Mouse (Mus musculus) thymus, adult 2 months (tissue): Measurements from ENCODE around the gene Aco2. TPM values are rescaled to one million over a fixed set of nuclear protein-coding genes. Genes with fewer than 3 reads are reported as not detected.

Experiments
- DNase-seq: peaks from one replicate; pipeline ENCODE4 v3.0.0; 2021
- H3K27ac ChIP-seq: fragments of 200-500 bp; 2 replicates; pipeline ENCODE4 v1.5.1; 2012; ENCODE audit warnings: low read length, control low read depth; ENCODE audit not compliant: control insufficient read depth, insufficient read depth
- H3K27me3 ChIP-seq: fragments of 200-500 bp; 2 replicates; pipeline ENCODE4 v1.6.1; 2012; ENCODE audit warnings: mild to moderate bottlenecking, low read length, moderate library complexity, mixed read lengths; ENCODE audit not compliant: control insufficient read depth, insufficient read depth
- H3K36me3 ChIP-seq: fragments of 200-500 bp; 2 replicates; pipeline ENCODE4 v1.6.1; 2012; ENCODE audit warnings: mild to moderate bottlenecking, low read length, moderate library complexity; ENCODE audit not compliant: control insufficient read depth, insufficient read depth
- H3K4me1 ChIP-seq: fragments of 200-500 bp; replicated peaks from 2 replicates; pipeline ENCODE4 v1.6.1; 2012; ENCODE audit warnings: low read length; ENCODE audit not compliant: control insufficient read depth, insufficient read depth
- H3K4me3 ChIP-seq: fragments of 200-500 bp; 2 replicates; pipeline ENCODE4 v1.5.1; 2012; ENCODE audit warnings: mild to moderate bottlenecking, low read length, control low read depth, moderate library complexity; ENCODE audit not compliant: control insufficient read depth, insufficient read depth
- CTCF ChIP-seq: fragments of 200-500 bp; IDR thresholded peaks from 2 replicates; pipeline ENCODE4 v1.5.1; 2012; ENCODE audit warnings: mild to moderate bottlenecking, control low read depth, low read length, moderate library complexity, borderline replicate concordance; ENCODE audit not compliant: control insufficient read depth, poor library complexity, insufficient read depth; ENCODE audit errors: extremely low read depth
- POLR2A ChIP-seq: fragments of 200-500 bp; IDR thresholded peaks from 2 replicates; pipeline ENCODE4 v1.6.1; 2012; ENCODE audit warnings: mild to moderate bottlenecking, low read length, control low read depth, moderate library complexity; ENCODE audit not compliant: control insufficient read depth, poor library complexity, insufficient read depth; ENCODE audit errors: extremely low read depth
- WGBS: fragments of 180-500 bp; shearing (Covaris S2); methylation state at CpG from one replicate; pipeline ENCODE4 v1.1.7; 2018; 5-methylcytosine and 5-hydroxymethylcytosine counted together
- polyA plus RNA-seq: library from polyadenylated mRNA; depleted of rRNA; stranded (reverse); fragments of >200 nt; gene quantifications from 2 replicates; pipeline ENCODE4 v1.2.3, GENCODE M21; 2012

The Aco2 gene
- polyA plus RNA-seq, 1 experiment, result 377 TPM

- peaks cover 2% of the 10 kb centered on the region; the same call in 1 of the 2 replicates for H3K4me1 ChIP-seq
- WGBS, result 98% methylated on average over 6 of the region's 6 CpGs
- no peak overlapping the region for H3K27ac ChIP-seq
- TF ChIP-seq POLR2A (no peak), CTCF (no peak)
- DNase-seq, result no peak
- no peaks in the 10 kb centered on the region for H3K27me3 ChIP-seq
- H3K4me3 ChIP-seq, result no peak overlapping the region
- peaks cover 21% of the 10 kb centered on the region for H3K36me3 ChIP-seq
Observed at GRCm38 (mm10) chr15:81954716-81955115, 82.6 kb downstream of the Aco2 start.

DNA sequence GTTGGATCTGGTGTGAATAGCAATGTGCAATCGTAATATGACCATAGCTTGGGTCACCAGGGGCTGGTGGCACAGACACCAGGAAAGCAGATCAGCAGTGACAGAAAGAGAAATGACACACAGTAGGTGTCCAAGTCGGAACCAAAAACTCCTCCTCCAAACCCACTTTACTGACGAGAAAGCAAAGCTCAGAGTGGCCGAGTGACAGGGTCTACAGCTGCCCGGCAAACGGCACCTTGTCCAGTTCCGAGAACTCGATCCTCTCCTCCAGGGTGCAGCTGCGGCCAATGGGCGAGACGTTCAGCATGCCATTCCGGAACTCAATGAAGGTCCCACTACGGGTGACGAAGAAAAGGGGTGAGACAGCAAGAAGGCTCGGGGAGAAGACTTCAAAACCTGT is 83.3 kb downstream of the Aco2 start:
- WGBS, result 97% methylated on average over 15 of the region's 15 CpGs
- TF ChIP-seq CTCF, result no peak
- TF ChIP-seq POLR2A, result no peak
- peaks cover 21% of the 10 kb centered on the region for H3K36me3 ChIP-seq
- no peak overlapping the region for H3K4me3 ChIP-seq
- H3K27me3 ChIP-seq, result no peaks in the 10 kb centered on the region
- H3K4me1 ChIP-seq, result peaks cover 3% of the 10 kb centered on the region; the same call in 1 of the 2 replicates
- no peak overlapping the region for H3K27ac ChIP-seq
- no peak for DNase-seq

DNA sequence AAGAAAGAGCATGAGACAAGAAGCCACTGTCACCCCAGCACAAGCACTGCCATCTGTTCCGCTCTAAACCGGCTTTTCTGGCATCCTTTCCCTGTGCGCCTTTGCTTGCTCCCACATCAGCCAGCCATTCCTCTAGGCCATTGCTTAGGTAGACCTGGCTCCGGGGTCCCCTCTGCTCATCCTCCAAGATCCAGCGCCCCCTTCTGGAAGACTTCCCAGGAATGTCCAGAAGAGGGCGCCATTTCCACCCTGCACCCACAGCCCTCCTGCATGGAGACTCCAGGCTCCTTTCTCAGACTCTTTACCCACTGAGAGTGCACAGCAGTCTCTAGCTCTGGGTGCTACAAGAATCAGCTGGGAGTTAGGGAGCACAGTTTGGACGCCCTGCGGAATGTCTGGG is 84.3 kb downstream of the Aco2 start:
- Histone ChIP-seq H3K36me3 (peaks cover 21% of the 10 kb centered on the region), H3K4me3 (no peak overlapping the region), H3K27ac (no peak overlapping the region), H3K27me3 (no peaks in the 10 kb centered on the region), H3K4me1 (peaks cover 4% of the 10 kb centered on the region; the same call in 1 of the 2 replicates)
- peak; percentile 94 for TF ChIP-seq CTCF
- no peak for TF ChIP-seq POLR2A
- WGBS, result 75% methylated on average over 8 of the region's 8 CpGs
- peak; percentile 66 for DNase-seq

DNA sequence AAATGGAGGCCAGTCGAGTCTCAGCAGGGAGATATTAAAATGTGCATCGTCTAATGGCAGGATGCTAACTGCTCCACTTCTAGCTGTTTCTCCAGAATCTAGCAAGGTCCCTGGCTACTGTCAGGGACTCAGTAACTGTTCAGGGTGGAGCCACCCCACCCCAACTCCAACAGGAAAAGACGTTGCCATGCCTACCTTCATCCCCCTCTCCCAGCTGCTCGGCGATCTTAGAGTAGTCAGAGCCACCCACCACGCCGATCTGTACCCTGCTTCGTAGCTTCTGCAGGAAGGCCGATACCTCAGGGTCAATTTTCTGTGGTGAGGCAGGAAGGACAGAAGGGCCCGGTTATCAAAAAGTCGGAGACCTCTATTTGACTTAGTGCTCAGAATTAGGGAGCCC is 85.5 kb downstream of the Aco2 start:
- Histone ChIP-seq H3K4me3 (no peak overlapping the region), H3K4me1 (peaks cover 5% of the 10 kb centered on the region; the same call in 1 of the 2 replicates), H3K27ac (no peak overlapping the region), H3K27me3 (no peaks in the 10 kb centered on the region), H3K36me3 (peaks cover 18% of the 10 kb centered on the region)
- 95% methylated on average over 11 of the region's 11 CpGs for WGBS
- no peak for TF ChIP-seq CTCF
- TF ChIP-seq POLR2A, result no peak
- no peak for DNase-seq

DNA sequence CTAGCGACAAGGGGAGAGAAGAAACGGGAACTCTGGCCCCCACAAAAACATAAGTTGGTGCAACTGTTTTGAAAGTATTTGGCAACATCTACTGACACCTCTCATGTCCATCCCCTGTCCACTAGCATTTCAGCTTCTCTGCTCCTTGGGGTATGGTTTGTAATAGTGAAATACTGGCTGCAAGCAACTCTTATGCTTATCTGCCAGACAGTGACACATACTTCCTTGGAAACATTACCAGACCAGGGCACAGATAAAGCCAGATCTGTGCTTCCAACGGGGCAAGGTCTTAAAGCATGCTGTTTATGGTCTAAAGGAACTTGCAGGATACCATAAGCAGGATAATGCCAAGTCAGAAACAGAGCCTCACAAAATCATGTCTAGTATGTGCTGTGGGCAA is 86.8 kb downstream of the Aco2 start:
- 96% methylated on average over 3 of the region's 3 CpGs for WGBS
- no peak for DNase-seq
- Histone ChIP-seq H3K27me3 (no peaks in the 10 kb centered on the region), H3K4me1 (peaks cover 5% of the 10 kb centered on the region; the same call in 1 of the 2 replicates), H3K36me3 (peaks cover 14% of the 10 kb centered on the region), H3K27ac (no peak overlapping the region), H3K4me3 (no peak overlapping the region)
- TF ChIP-seq CTCF (no peak), POLR2A (no peak)

- H3K27ac ChIP-seq, result peak within 1 kb of the TSS; percentile 30
- TF ChIP-seq CTCF, result peak; percentile 86
- TF ChIP-seq POLR2A, result peak; percentile 31; the same call in 1 of the 2 replicates
- whole genome bisulfite sequencing, result under 1% methylated on average over 77 of the region's 77 CpGs
Observed at GRCm38 (mm10) chr15:81960171-81961077, 88.3 kb downstream of the Aco2 start, which contains the start of gene Pmm1. Gene Pmm1 (minus strand): TSS chr15:81960930.

GRCm38 (mm10) chr15:81961078-81961451 is 89.0 kb downstream of the Aco2 start:
- TF ChIP-seq CTCF (no peak), POLR2A (no peak)
- H3K4me3 ChIP-seq, result peak overlapping the region; percentile 46
- DNase-seq, result no peak
- peaks cover 5% of the 10 kb centered on the region; the same call in 1 of the 2 replicates for H3K4me1 ChIP-seq
- no peaks in the 10 kb centered on the region for H3K36me3 ChIP-seq
- under 1% methylated on average over 8 of the region's 8 CpGs for WGBS
- H3K27me3 ChIP-seq, result no peaks in the 10 kb centered on the region
- H3K27ac ChIP-seq, result peak overlapping the region; percentile 20; the same call in 1 of the 2 replicates

More at GRCm38 (mm10) chr15:81960171-81961077, 88.3 kb downstream of the Aco2 start, which contains the start of gene Pmm1:
- Histone ChIP-seq H3K36me3 (peaks cover 5% of the 10 kb centered on the region), H3K4me3 (peak within 1 kb of the TSS; percentile 59), H3K27me3 (no peaks in the 10 kb centered on the region), H3K4me1 (peaks cover 5% of the 10 kb centered on the region; the same call in 1 of the 2 replicates)
- DNase-seq, result peak; percentile 100
